Mouse (Mus musculus) MEL (cell line): ENCODE data around the gene Fam213b. TPM values are rescaled to one million over a fixed set of nuclear protein-coding genes. Genes with fewer than 3 reads are reported as not detected.

Experiments used
- DNase-seq: peaks from one replicate; pipeline ENCODE4 v3.0.0; 2011; ENCODE audit warnings: low read depth, low spot score
- H3K27ac ChIP-seq: 2 replicates; pipeline ENCODE4 v1.5.1; 2012; ENCODE audit warnings: low read depth, mild to moderate bottlenecking, control low read depth, low read length, moderate library complexity; ENCODE audit not compliant: control insufficient read depth
- H3K27me3 ChIP-seq, 2 experiments: fragments of 150-350 bp in 1 of 2; sonication (generic) in 1 of 2; 2 replicates each; pipeline ENCODE4 v1.6.1; 2012; ENCODE audit warnings: low read length in 2 of 2, mild to moderate bottlenecking in 2 of 2, improper control_type of control experiment in 1 of 2, moderate library complexity in 1 of 2; ENCODE audit not compliant: insufficient read depth in 2 of 2, control insufficient read depth in 1 of 2
- H3K36me3 ChIP-seq, 2 experiments: 2 replicates each; pipeline ENCODE4 v1.6.1; 2012 to 2014; ENCODE audit warnings: low read length in 2 of 2, improper control_type of control experiment in 1 of 2, inconsistent platforms in 1 of 2, mild to moderate bottlenecking in 1 of 2; ENCODE audit not compliant: insufficient read depth in 2 of 2, control insufficient read depth in 1 of 2
- H3K4me1 ChIP-seq, 2 experiments: fragments of 150-350 bp in 1 of 2; sonication (generic) in 1 of 2; 2 replicates each; pipeline ENCODE4 v1.6.1; 2012; ENCODE audit warnings: low read length in 2 of 2, improper control_type of control experiment in 1 of 2, mild to moderate bottlenecking in 1 of 2; ENCODE audit not compliant: insufficient read depth in 2 of 2, control insufficient read depth in 1 of 2
- H3K4me3 ChIP-seq, 2 experiments: fragments of 150-350 bp in 1 of 2; sonication (generic) in 1 of 2; 2 replicates each; pipeline ENCODE4 v1.5.1; 2012; ENCODE audit warnings: low read depth in 2 of 2, low read length in 2 of 2, mild to moderate bottlenecking in 2 of 2, moderate library complexity in 2 of 2, control low read depth in 1 of 2, improper control_type of control experiment in 1 of 2; ENCODE audit not compliant: control insufficient read depth in 1 of 2, insufficient read depth in 1 of 2
- H3K79me2 ChIP-seq: 2 replicates; pipeline ENCODE4 v1.6.1; 2012; ENCODE audit warnings: mild to moderate bottlenecking, low read length, moderate library complexity; ENCODE audit not compliant: control insufficient read depth, poor library complexity, insufficient read depth
- H3K9ac ChIP-seq: 2 replicates; pipeline ENCODE4 v1.6.1; 2012; ENCODE audit warnings: low read depth, mild to moderate bottlenecking, control low read depth, low read length, moderate library complexity; ENCODE audit not compliant: control insufficient read depth, poor library complexity, severe bottlenecking
- H3K9me3 ChIP-seq: fragments of 150-350 bp; sonication (generic); replicated peaks from 2 replicates; pipeline ENCODE4 v1.6.1; 2012; ENCODE audit warnings: mild to moderate bottlenecking, low read length, improper control_type of control experiment, moderate library complexity; ENCODE audit not compliant: insufficient read depth
- CHD1 ChIP-seq: IDR thresholded peaks from 2 replicates; pipeline ENCODE4 v1.6.1; 2012; ENCODE audit warnings: low read depth, mild to moderate bottlenecking, inconsistent platforms, low read length, improper control_type of control experiment
- E2F4 ChIP-seq: IDR thresholded peaks from 2 replicates; pipeline ENCODE4 v1.6.1; 2011; ENCODE audit warnings: low read depth, low read length, improper control_type of control experiment, borderline replicate concordance
- EP300 ChIP-seq, 2 experiments: IDR thresholded peaks; 2 replicates each; pipeline ENCODE4 v1.6.1; 2011; ENCODE audit warnings: improper control_type of control experiment in 2 of 2, low read length in 2 of 2, low read depth in 1 of 2, mild to moderate bottlenecking in 1 of 2
- GATA1 ChIP-seq: IDR thresholded peaks from 2 replicates; pipeline ENCODE4 v1.6.1; 2011; ENCODE audit warnings: low read depth, low read length, improper control_type of control experiment
- JUND ChIP-seq: IDR thresholded peaks from 2 replicates; pipeline ENCODE4 v1.6.1; 2011; ENCODE audit warnings: low read depth, mild to moderate bottlenecking, improper control_type of control experiment, low read length
- MAX ChIP-seq: IDR thresholded peaks from 2 replicates; pipeline ENCODE4 v1.6.1; 2011; ENCODE audit warnings: low read length, improper control_type of control experiment
- MAZ ChIP-seq: IDR thresholded peaks from 2 replicates; pipeline ENCODE4 v1.6.1; 2012; ENCODE audit warnings: low read depth, mild to moderate bottlenecking, inconsistent platforms, low read length, improper control_type of control experiment
- MEF2A ChIP-seq: IDR thresholded peaks from 2 replicates; pipeline ENCODE4 v1.6.1; 2014; ENCODE audit warnings: low read depth, mild to moderate bottlenecking, inconsistent platforms, low read length, improper control_type of control experiment; ENCODE audit not compliant: poor library complexity, insufficient replicate concordance, severe bottlenecking; ENCODE audit errors: extremely low read depth
- MYB ChIP-seq: IDR thresholded peaks from 2 replicates; pipeline ENCODE4 v1.6.1; 2011; ENCODE audit warnings: mild to moderate bottlenecking, low read depth, low read length, improper control_type of control experiment
- NELFE ChIP-seq: IDR thresholded peaks from 2 replicates; pipeline ENCODE4 v1.6.1; 2011; ENCODE audit warnings: low read depth, low read length, improper control_type of control experiment
- NRF1 ChIP-seq: IDR thresholded peaks from 2 replicates; pipeline ENCODE4 v1.6.1; 2014; ENCODE audit warnings: low read depth, mild to moderate bottlenecking, inconsistent platforms, low read length, improper control_type of control experiment, moderate library complexity; ENCODE audit not compliant: poor library complexity, insufficient read depth, severe bottlenecking
- POLR2AphosphoS2 ChIP-seq: IDR thresholded peaks from 2 replicates; pipeline ENCODE4 v1.6.1; 2011; ENCODE audit warnings: low read length, improper control_type of control experiment
- POLR2AphosphoS5 ChIP-seq: IDR thresholded peaks from 2 replicates; pipeline ENCODE4 v1.6.1; 2012; ENCODE audit warnings: low read depth, borderline replicate concordance, mild to moderate bottlenecking, inconsistent platforms, low read length, moderate library complexity, mixed read lengths
- RAD21 ChIP-seq: IDR thresholded peaks from 2 replicates; pipeline ENCODE4 v1.6.1; 2011; ENCODE audit warnings: mild to moderate bottlenecking, low read depth, low read length, improper control_type of control experiment
- SMC3 ChIP-seq: IDR thresholded peaks from 2 replicates; pipeline ENCODE4 v1.6.1; 2011; ENCODE audit warnings: low read depth, low read length, improper control_type of control experiment
- TAL1 ChIP-seq: IDR thresholded peaks from 2 replicates; pipeline ENCODE4 v1.6.1; 2012; ENCODE audit warnings: mild to moderate bottlenecking, inconsistent platforms, low read length, moderate library complexity, mixed read lengths
- TBP ChIP-seq: IDR thresholded peaks from 2 replicates; pipeline ENCODE4 v1.8.0; 2011; ENCODE audit warnings: low read depth, low read length, improper control_type of control experiment
- TCF12 ChIP-seq: IDR thresholded peaks from 2 replicates; pipeline ENCODE4 v1.6.1; 2014; ENCODE audit warnings: low read depth, mild to moderate bottlenecking, inconsistent platforms, low read length, improper control_type of control experiment, moderate library complexity
- USF1 ChIP-seq: IDR thresholded peaks from 2 replicates; pipeline ENCODE4 v1.6.1; 2014; ENCODE audit warnings: low read depth, mild to moderate bottlenecking, inconsistent platforms, low read length, improper control_type of control experiment, moderate library complexity
- polyA plus RNA-seq, 2 experiments: library from polyadenylated mRNA; stranded (reverse) in 1 of 2; unstranded in 1 of 2; fragments of >175 nt in 1 of 2; fragments of >200 nt in 1 of 2; gene quantifications; 2 replicates each; pipeline versions ENCODE4 v1.2.1 to v1.2.4; 2012; ENCODE audit warnings: low replicate concordance in 2 of 2, low read depth in 1 of 2; ENCODE audit not compliant: insufficient read length in 2 of 2, insufficient read depth in 1 of 2, missing spikeins in 1 of 2
- total RNA-seq: library from RNA; depleted of rRNA; stranded (reverse); fragments of 300-350 nt; gene quantifications from 2 replicates; pipeline ENCODE4 v1.2.3, GENCODE M21; 2012

The Fam213b gene
- total and polyA plus RNA-seq, 3 experiments: not detected

DNA sequence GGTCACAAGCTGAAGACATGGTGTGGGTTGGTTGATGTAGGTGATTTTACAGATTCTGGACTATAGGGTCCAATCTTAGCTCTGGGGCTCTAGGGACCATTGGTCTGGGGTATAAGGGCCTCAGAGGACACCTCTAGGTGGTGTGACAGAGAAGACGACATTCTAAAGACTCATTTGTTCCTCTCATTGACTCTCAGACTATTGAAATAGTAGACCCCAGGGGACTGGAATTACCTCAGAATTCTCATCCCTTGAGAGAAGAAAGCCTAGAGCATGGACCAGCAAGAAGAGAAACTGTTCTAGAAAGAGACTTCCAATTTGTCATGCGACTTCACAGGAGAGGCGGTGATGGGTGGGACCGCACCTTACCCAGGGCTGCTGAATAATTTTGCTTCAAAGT, 15.3 kb upstream of the Fam213b start:
- H3K4me1 ChIP-seq: peaks cover 11 to 18% of the 10 kb centered on the region in 2 experiments
- no peak overlapping the region for H3K9ac ChIP-seq
- H3K9me3 ChIP-seq: no peaks in the 10 kb centered on the region
- peaks cover 0 to 13% of the 10 kb centered on the region in 2 experiments; a peak in 2 of 4 replicates for H3K36me3 ChIP-seq
- no peaks in the 10 kb centered on the region for H3K79me2 ChIP-seq
- no peak for DNase-seq
- H3K4me3 ChIP-seq: no peak overlapping the region
- H3K27ac ChIP-seq: no peak overlapping the region
- TF ChIP-seq GATA1: no peak
- no peaks in the 10 kb centered on the region for H3K27me3 ChIP-seq

DNA sequence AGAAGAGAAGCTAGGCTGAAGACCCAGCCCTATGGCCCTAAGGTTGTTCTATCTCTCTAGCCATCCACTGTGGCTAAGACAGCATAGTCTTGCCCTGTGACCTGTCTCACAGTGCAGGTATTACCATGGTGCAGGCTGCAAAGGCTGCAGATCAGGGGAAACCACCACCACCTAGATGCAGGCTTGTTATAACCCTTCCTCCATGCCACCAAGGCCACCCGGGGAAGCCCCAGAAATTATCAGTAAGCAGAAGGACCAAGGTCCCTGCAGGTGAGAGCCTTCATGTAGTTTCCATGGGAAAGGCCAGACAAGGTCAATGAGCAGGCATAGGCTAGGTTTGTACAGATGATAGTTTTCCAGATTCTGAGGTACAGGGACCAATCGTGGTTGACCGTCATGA, 14.9 kb upstream of the Fam213b start:
- no peak overlapping the region for H3K9ac ChIP-seq
- H3K27me3 ChIP-seq: no peaks in the 10 kb centered on the region
- H3K4me3 ChIP-seq: no peak overlapping the region
- H3K36me3 ChIP-seq: peaks cover 0 to 13% of the 10 kb centered on the region in 2 experiments; a peak in 2 of 4 replicates
- TF ChIP-seq NELFE: no peak
- TF ChIP-seq USF1: no peak
- TF ChIP-seq MEF2A: no peak
- no peak for TF ChIP-seq JUND
- TF ChIP-seq NRF1: no peak
- no peak for TF ChIP-seq MYB
- TF ChIP-seq EP300 (IDR thresholded peaks at IDR 0.05; ENCODE audit: low read depth in 1 of 2, low read length in 2 of 2): no peak
- no peak for TF ChIP-seq MAX
- TF ChIP-seq TBP: no peak
- TF ChIP-seq TCF12: no peak
- no peak for TF ChIP-seq POLR2AphosphoS5
- no peak for TF ChIP-seq POLR2AphosphoS2
- no peak for TF ChIP-seq TAL1
- no peak for TF ChIP-seq RAD21
- TF ChIP-seq MAZ: no peak
- TF ChIP-seq E2F4: no peak
- no peak for TF ChIP-seq SMC3
- no peak for TF ChIP-seq CHD1
- no peaks in the 10 kb centered on the region for H3K9me3 ChIP-seq
- DNase-seq: no peak
- H3K4me1 ChIP-seq: peaks cover 11 to 18% of the 10 kb centered on the region in 2 experiments
- no peak overlapping the region for H3K27ac ChIP-seq
- no peaks in the 10 kb centered on the region for H3K79me2 ChIP-seq
